Mouse (Mus musculus): ENCODE measurements around the gene Akap13.

- TF ChIP-seq EP300 (IDR thresholded peaks at IDR 0.05; ENCODE audit: low read depth) (no peak), CTCF (IDR thresholded peaks at IDR 0.05; ENCODE audit: low read depth) (no peak)
These were observed 45.5 kb downstream of the Akap13 start for GRCm38 (mm10) chr7:75500793-75501192.

All from heart, postnatal 0 days (tissue).